Mouse (Mus musculus) midbrain, embryonic 12.5 days (tissue): ENCODE results near the gene Mfap1b. TPM values are rescaled to one million over a fixed set of nuclear protein-coding genes. Genes with fewer than 3 reads are reported as not detected.
"Not testable (repeated sequence)": the region's sequence is repeated elsewhere in the genome, so short reads cannot be mapped to it uniquely, and the experiment has no call there.

Source experiments
- ATAC-seq: fragments of 200-750 bp; cut with Nextera tagmentation; 2 replicates; pipeline ENCODE4 v1.8.0; 2017; ENCODE audit warnings: low read depth, moderate TSS enrichment, moderate library complexity; ENCODE audit not compliant: low FRiP score
- H3K27ac ChIP-seq: fragments of 300-500 bp; sonication (generic); replicated peaks from 2 replicates; pipeline ENCODE4 v1.5.1; 2016; ENCODE audit warnings: mild to moderate bottlenecking
- H3K27me3 ChIP-seq: fragments of 300-500 bp; sonication (generic); 2 replicates; pipeline ENCODE4 v1.6.1; 2016; ENCODE audit warnings: mild to moderate bottlenecking
- H3K36me3 ChIP-seq: fragments of 300-500 bp; sonication (generic); 2 replicates; pipeline ENCODE4 v1.6.1; 2016
- H3K4me1 ChIP-seq: fragments of 300-500 bp; sonication (generic); 2 replicates; pipeline ENCODE4 v1.6.1; 2016
- H3K4me2 ChIP-seq: fragments of 300-500 bp; sonication (generic); replicated peaks from 2 replicates; pipeline ENCODE4 v1.6.1; 2016; ENCODE audit warnings: mild to moderate bottlenecking, moderate library complexity
- H3K4me3 ChIP-seq: fragments of 300-500 bp; sonication (generic); 2 replicates; pipeline ENCODE4 v1.5.1; 2016; ENCODE audit warnings: mild to moderate bottlenecking
- H3K9ac ChIP-seq: fragments of 300-500 bp; sonication (generic); replicated peaks from 2 replicates; pipeline ENCODE4 v1.6.1; 2016; ENCODE audit warnings: mild to moderate bottlenecking, moderate library complexity
- H3K9me3 ChIP-seq: fragments of 300-500 bp; sonication (generic); 2 replicates; pipeline ENCODE4 v1.6.1; 2016; ENCODE audit warnings: mild to moderate bottlenecking
- WGBS: fragments of 180-500 bp; shearing (Covaris S2); methylation state at CpG from one replicate; pipeline ENCODE4 v1.1.7; 2016; 5-methylcytosine and 5-hydroxymethylcytosine counted together
- polyA plus RNA-seq: library from polyadenylated mRNA; unstranded; fragments of >200 nt; fragmentation: Nextera tagmentation; extraction: Ambion mirVana; gene quantifications from 2 replicates; pipeline ENCODE4 v1.2.1, GENCODE M21; 2016

The Mfap1b gene
- 66.4 and 70.8 TPM in 2 replicates for polyA plus RNA-seq

DNA sequence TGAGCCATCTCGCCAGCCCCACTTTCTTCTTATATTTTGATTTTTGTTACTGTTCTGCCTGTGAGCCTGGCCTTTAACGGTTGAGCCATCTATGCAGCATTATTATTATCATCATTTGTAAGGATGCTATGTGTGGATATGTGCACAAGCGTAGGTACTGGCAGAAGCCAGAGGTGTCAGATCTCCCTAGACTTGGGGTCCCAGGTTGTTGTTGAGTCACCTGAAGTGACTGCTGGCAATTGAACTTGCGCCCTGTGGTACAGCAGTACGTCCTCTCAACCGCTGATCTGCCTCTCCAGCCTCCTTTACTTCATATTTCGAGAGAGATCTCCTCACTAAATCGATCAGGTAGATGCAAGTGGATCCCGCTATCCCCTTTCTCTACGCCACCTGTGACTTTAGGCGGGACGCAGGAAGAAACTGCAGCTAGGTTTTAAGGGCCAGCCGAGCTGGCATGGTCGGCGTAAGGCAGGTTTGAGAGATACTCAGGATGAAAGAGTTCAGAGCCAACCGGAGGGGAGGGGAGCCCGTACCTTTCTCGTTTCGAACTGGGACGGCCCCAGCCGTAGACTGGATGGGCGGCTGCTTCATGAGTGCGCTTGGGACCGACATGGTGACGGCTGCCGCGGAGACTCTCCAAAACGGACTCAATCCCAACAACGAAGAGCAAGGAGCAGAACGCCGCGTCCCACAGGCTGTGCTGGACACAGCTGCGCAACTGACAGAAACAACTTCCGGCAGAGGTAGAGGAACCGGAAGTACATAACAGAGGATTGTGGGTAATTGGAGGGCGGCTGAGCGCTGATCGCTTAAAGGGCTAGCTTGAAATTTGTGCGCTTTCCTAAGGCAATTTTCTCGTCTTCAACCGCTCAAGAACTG is at the start of gene Mfap1b:
Mfap1b (minus strand) TSS at position 767 of the 879 bp plus-strand sequence.
- 7% methylated on average over 41 of the region's 41 CpGs for WGBS
- H3K36me3 ChIP-seq, H3K27me3 ChIP-seq, H3K9me3 ChIP-seq, H3K4me1 ChIP-seq: not testable (repeated sequence)
- Histone ChIP-seq H3K4me3 (peak within 1 kb of the TSS; percentile 64), H3K27ac (peak within 1 kb of the TSS; percentile 71), H3K4me2 (peak within 1 kb of the TSS; percentile 78), H3K9ac (peak within 1 kb of the TSS; percentile 63)
- peak; percentile 93 for ATAC-seq

DNA sequence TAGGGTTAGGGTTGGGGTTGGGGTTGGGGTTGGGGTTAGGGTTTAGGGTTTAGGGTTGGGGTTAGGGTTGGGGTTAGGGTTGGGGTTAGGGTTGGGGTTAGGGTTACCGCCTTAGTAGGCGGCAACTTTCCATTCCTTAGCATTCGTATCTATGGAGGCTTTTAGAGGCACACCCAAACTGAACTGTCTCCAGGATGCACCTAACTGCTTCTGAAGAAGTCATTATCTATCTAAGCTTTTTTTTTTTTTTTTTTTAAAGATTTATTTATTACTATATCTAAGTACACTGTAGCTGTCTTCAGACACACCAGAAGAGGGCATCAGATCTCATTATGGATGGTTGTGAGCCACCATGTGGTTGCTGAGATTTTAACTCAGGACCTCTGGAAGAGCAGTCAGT is 49.0 kb upstream of the Mfap1b start:
- H3K27ac ChIP-seq, H3K4me2 ChIP-seq, H3K27me3 ChIP-seq, H3K9ac ChIP-seq, H3K9me3 ChIP-seq, H3K4me1 ChIP-seq, H3K4me3 ChIP-seq, ATAC-seq: not testable (repeated sequence)
- peaks cover 38% of the 10 kb centered on the region for H3K36me3 ChIP-seq
- 100% methylated on average over 3 of the region's 3 CpGs for WGBS

DNA sequence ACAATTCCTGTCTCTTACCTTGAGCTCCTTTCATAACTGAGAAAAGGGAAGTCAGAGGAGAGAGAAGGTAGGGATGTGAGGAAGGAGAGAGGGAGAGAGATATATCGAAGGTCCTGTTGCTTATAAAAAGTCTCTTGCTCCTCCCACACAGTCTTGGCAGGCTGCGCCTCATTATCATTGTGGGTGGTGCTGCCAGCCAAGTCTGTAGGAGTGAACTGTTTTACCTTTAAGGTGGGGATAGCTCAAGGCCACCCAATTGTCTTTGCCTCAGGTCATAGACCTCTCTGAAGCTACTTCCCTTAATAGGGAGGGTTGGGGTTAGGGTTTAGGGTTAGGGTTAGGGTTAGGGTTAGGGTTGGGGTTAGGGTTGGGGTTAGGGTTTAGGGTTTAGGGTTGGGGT is 48.1 kb upstream of the Mfap1b start:
- H3K9ac ChIP-seq = no peak overlapping the region
- no peaks in the 10 kb centered on the region for H3K4me1 ChIP-seq
- H3K36me3 ChIP-seq = peaks cover 38% of the 10 kb centered on the region
- H3K27ac ChIP-seq = no peak overlapping the region
- ATAC-seq = no peak
- no peak overlapping the region for H3K4me3 ChIP-seq
- H3K27me3 ChIP-seq = no peaks in the 10 kb centered on the region
- no peaks in the 10 kb centered on the region for H3K9me3 ChIP-seq
- H3K4me2 ChIP-seq = no peak overlapping the region
- WGBS = 90% methylated on average over 2 of the region's 2 CpGs

DNA sequence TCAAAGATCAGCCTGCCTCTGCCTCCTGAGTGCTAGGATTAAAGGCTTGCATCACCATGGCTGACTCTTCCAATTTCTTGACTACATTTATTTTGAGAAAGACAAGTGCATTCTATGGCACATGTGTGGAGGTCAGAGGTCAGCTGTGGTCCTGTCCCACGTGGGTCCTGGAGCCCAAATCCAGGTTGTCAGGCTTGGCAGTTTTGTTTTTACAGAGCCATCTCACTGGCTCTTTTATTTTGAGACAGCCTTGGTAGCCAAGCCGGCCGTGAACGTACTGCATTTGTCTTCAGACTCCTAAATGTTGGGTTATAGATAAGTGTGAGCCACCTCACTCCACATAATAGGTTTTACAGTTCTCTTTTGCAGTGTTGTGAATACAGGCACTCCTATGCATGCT is 44.8 kb upstream of the Mfap1b start:
- H3K4me1 ChIP-seq, H3K9me3 ChIP-seq, H3K4me3 ChIP-seq, H3K4me2 ChIP-seq, H3K27me3 ChIP-seq, ATAC-seq, H3K9ac ChIP-seq, H3K27ac ChIP-seq: not testable (repeated sequence)
- H3K36me3 ChIP-seq = peaks cover 33% of the 10 kb centered on the region
- 89% methylated on average over 4 of the region's 4 CpGs for WGBS

- no peak overlapping the region for H3K4me3 ChIP-seq
- H3K4me2 ChIP-seq = no peak overlapping the region
- H3K27ac ChIP-seq = no peak overlapping the region
- H3K27me3 ChIP-seq = no peaks in the 10 kb centered on the region
- no peaks in the 10 kb centered on the region for H3K4me1 ChIP-seq
- H3K9ac ChIP-seq = no peak overlapping the region
- no peaks in the 10 kb centered on the region for H3K9me3 ChIP-seq
- WGBS = 92% methylated on average over 5 of the region's 5 CpGs
- peaks cover 33% of the 10 kb centered on the region for H3K36me3 ChIP-seq
- ATAC-seq = no peak
These were observed 44.2 kb upstream of the Mfap1b start for GRCm38 (mm10) chr2:121518106-121518505.

DNA sequence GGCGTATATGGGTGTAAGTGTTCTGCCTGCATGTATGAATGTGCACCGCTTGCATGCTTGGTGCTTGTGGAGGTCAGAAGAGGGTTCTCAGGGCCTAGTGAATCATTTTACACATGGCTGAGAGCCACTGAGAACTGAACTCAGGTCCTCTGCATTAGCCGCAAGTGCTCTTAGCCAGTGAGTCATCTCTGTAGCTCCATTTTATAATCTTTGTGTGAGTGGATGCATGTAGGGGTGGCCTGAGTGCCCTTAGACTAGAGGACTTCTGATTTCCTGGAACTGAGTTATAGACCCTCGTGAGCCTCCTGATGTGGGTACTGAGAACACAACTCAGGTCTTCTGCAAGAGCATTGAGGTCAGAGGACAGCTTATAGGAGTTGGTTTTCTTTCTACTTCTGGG is 40.3 kb upstream of the Mfap1b start:
- no peak overlapping the region for H3K4me2 ChIP-seq
- H3K27me3 ChIP-seq = no peaks in the 10 kb centered on the region
- H3K9me3 ChIP-seq = no peaks in the 10 kb centered on the region
- WGBS = 96% methylated on average over 4 of the region's 4 CpGs
- peaks cover 5% of the 10 kb centered on the region for H3K4me1 ChIP-seq
- H3K9ac ChIP-seq = no peak overlapping the region
- ATAC-seq = no peak
- no peak overlapping the region for H3K27ac ChIP-seq
- peaks cover 33% of the 10 kb centered on the region for H3K36me3 ChIP-seq
- H3K4me3 ChIP-seq = no peak overlapping the region

- ATAC-seq, H3K4me2 ChIP-seq, H3K9me3 ChIP-seq, H3K9ac ChIP-seq, H3K4me3 ChIP-seq, H3K27ac ChIP-seq, H3K4me1 ChIP-seq, H3K27me3 ChIP-seq: not testable (repeated sequence)
- 94% methylated on average over 5 of the region's 5 CpGs for WGBS
- peaks cover 25% of the 10 kb centered on the region for H3K36me3 ChIP-seq
These were observed 39.3 kb upstream of the Mfap1b start for GRCm38 (mm10) chr2:121512991-121513765.

- WGBS = 96% methylated on average over 8 of the region's 8 CpGs
- H3K9me3 ChIP-seq = no peaks in the 10 kb centered on the region
- no peaks in the 10 kb centered on the region for H3K27me3 ChIP-seq
- no peak overlapping the region for H3K27ac ChIP-seq
- ATAC-seq = no peak
- H3K4me2 ChIP-seq = no peak overlapping the region
- peaks cover 21% of the 10 kb centered on the region for H3K36me3 ChIP-seq
- H3K9ac ChIP-seq = no peak overlapping the region
- no peak overlapping the region for H3K4me3 ChIP-seq
- peaks cover 19% of the 10 kb centered on the region for H3K4me1 ChIP-seq
These were observed 37.5 kb upstream of the Mfap1b start for GRCm38 (mm10) chr2:121511401-121511800.

DNA sequence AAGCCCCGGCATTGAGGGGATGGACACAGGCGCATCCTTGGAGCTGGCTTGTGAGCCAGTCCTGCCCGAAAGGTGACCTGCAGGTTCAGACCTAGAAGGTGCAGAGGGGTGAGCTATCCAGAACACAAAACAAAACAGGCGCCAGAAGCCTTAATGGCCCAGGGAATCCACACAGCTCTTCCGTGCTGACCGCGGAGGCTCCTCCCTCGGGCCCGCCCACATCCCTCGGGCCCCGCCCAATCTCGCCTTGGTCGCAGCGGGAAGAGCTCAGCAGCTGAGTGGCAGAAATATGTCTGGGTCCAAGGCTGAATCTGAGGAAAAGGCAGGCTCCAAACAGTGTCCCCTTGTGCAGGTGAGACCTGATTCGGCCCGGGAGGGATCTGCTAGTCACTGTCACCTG is 35.7 kb upstream of the Mfap1b start:
- Histone ChIP-seq H3K4me3 (peak overlapping the region; percentile 28), H3K9me3 (no peaks in the 10 kb centered on the region), H3K4me1 (peaks cover 19% of the 10 kb centered on the region), H3K27ac (no peak overlapping the region), H3K36me3 (peaks cover 19% of the 10 kb centered on the region), H3K27me3 (no peaks in the 10 kb centered on the region), H3K4me2 (peak overlapping the region; percentile 44), H3K9ac (0 out of 2 replicates have a peak overlapping the region, but pooled peaks have one; percentile 11)
- WGBS = 19% methylated on average over 16 of the region's 16 CpGs
- peak; percentile 60 for ATAC-seq

GRCm38 (mm10) chr2:121507951-121508330 is 34.1 kb upstream of the Mfap1b start:
- Histone ChIP-seq H3K27ac (no peak overlapping the region), H3K9ac (peak overlapping the region; percentile 66; the same call in 1 of the 2 replicates), H3K36me3 (peaks cover 22% of the 10 kb centered on the region), H3K4me2 (peak overlapping the region; percentile 74), H3K9me3 (no peaks in the 10 kb centered on the region), H3K4me1 (peaks cover 19% of the 10 kb centered on the region), H3K27me3 (no peaks in the 10 kb centered on the region), H3K4me3 (peak overlapping the region; percentile 60)
- no peak for ATAC-seq
- WGBS = 89% methylated on average over 2 of the region's 2 CpGs

- 17% methylated on average over 12 of the region's 12 CpGs for WGBS
- Histone ChIP-seq H3K4me2 (peak overlapping the region; percentile 74), H3K4me1 (peaks cover 19% of the 10 kb centered on the region), H3K27me3 (no peaks in the 10 kb centered on the region), H3K9me3 (no peaks in the 10 kb centered on the region), H3K27ac (no peak overlapping the region), H3K9ac (peak overlapping the region; percentile 66), H3K36me3 (peaks cover 22% of the 10 kb centered on the region), H3K4me3 (peak overlapping the region; percentile 60)
- no peak for ATAC-seq
These were observed 33.5 kb upstream of the Mfap1b start for GRCm38 (mm10) chr2:121507173-121507950.
